Mouse (Mus musculus) c-Kit-positive CD71-positive TER-119-negative erythroid progenitor cells, embryonic 14.5 days (primary cell): ENCODE results near the gene Olfr748.
"Not testable (repeated sequence)": the region's sequence is repeated elsewhere in the genome, so short reads cannot be mapped to it uniquely, and the experiment has no call there.

Experiments
- DNase-seq: peaks from one replicate; pipeline ENCODE4 v3.0.0-alpha.2; 2013; ENCODE audit warnings: low read depth

Olfr748 gene

GRCm38 (mm10) chr14:50707073-50707472 is at the start of gene Olfr748:
Gene Olfr748 (plus strand): TSS chr14:50707373.
- no peak for DNase-seq

GRCm38 (mm10) chr14:50693106-50693505 is 14.1 kb upstream of the Olfr748 start, which contains the start of gene Olfr747:
Gene Olfr747 (minus strand): TSS chr14:50693206.
- no peak for DNase-seq

GRCm38 (mm10) chr14:50719875-50720274 is 12.7 kb downstream of the Olfr748 start:
- not testable (repeated sequence) for DNase-seq

GRCm38 (mm10) chr14:50722371-50722770 is 15.2 kb downstream of the Olfr748 start:
- not testable (repeated sequence) for DNase-seq

GRCm38 (mm10) chr14:50740334-50740733 is 33.2 kb downstream of the Olfr748 start:
- no peak for DNase-seq

GRCm38 (mm10) chr14:50741584-50741983 is 34.4 kb downstream of the Olfr748 start:
- no peak for DNase-seq

GRCm38 (mm10) chr14:50744994-50745393 is 37.8 kb downstream of the Olfr748 start, which contains the start of gene Olfr749:
Gene Olfr749 (minus strand): TSS chr14:50745094.
- no peak for DNase-seq

GRCm38 (mm10) chr14:50758416-50759085 is 51.4 kb downstream of the Olfr748 start:
- no peak for DNase-seq
